Mouse (Mus musculus) urinary bladder, adult 18-20 months (tissue): ENCODE results near the gene Arhgef19.

Experiments
- DNase-seq, 2 experiments: peaks; one replicate each; pipeline ENCODE4 v3.0.0; 2022; ENCODE audit warnings: low spot score in 2 of 2, mixed read lengths in 2 of 2

Arhgef19 gene

GRCm38 (mm10) chr4:141239388-141240125, at the start of gene Arhgef19:
Gene Arhgef19, plus strand, starts transcription at chr4:141239499.
- peak; percentile 87 to 94 for DNase-seq

- no peak for DNase-seq
Measured at GRCm38 (mm10) chr4:141191294-141191693, 48.0 kb upstream of the Arhgef19 start.

GRCm38 (mm10) chr4:141194553-141194952, 44.7 kb upstream of the Arhgef19 start:
- DNase-seq = no peak

GRCm38 (mm10) chr4:141196981-141197685, 42.2 kb upstream of the Arhgef19 start:
- DNase-seq = no peak

GRCm38 (mm10) chr4:141197686-141198035, 41.6 kb upstream of the Arhgef19 start:
- DNase-seq = no peak

- no peak for DNase-seq
Measured at GRCm38 (mm10) chr4:141200906-141201305, 38.4 kb upstream of the Arhgef19 start.

- no peak for DNase-seq
Measured at GRCm38 (mm10) chr4:141202192-141202591, 37.1 kb upstream of the Arhgef19 start.

- DNase-seq = peak in 1 of 2 experiments; percentile 34
Measured at GRCm38 (mm10) chr4:141204580-141205061, 34.7 kb upstream of the Arhgef19 start.

GRCm38 (mm10) chr4:141207081-141207480, 32.2 kb upstream of the Arhgef19 start:
- no peak for DNase-seq

GRCm38 (mm10) chr4:141210524-141211219, 28.6 kb upstream of the Arhgef19 start:
- no peak for DNase-seq

- no peak for DNase-seq
Measured at GRCm38 (mm10) chr4:141211646-141212045, 27.7 kb upstream of the Arhgef19 start.

- DNase-seq = no peak
Measured at GRCm38 (mm10) chr4:141212892-141213291, 26.4 kb upstream of the Arhgef19 start.

GRCm38 (mm10) chr4:141213342-141213741, 26.0 kb upstream of the Arhgef19 start:
- DNase-seq = no peak

- DNase-seq = peak; percentile 91 to 92
Measured at GRCm38 (mm10) chr4:141213770-141214336, 25.4 kb upstream of the Arhgef19 start, which contains the start of gene Rsg1. Gene Rsg1, plus strand, starts transcription at chr4:141213956.

- no peak for DNase-seq
Measured at GRCm38 (mm10) chr4:141214337-141214851, 24.9 kb upstream of the Arhgef19 start.

- no peak for DNase-seq
Measured at GRCm38 (mm10) chr4:141219583-141220213, 19.6 kb upstream of the Arhgef19 start.

- no peak for DNase-seq
Measured at GRCm38 (mm10) chr4:141221848-141222247, 17.5 kb upstream of the Arhgef19 start.

- no peak for DNase-seq
Measured at GRCm38 (mm10) chr4:141222752-141223151, 16.5 kb upstream of the Arhgef19 start.

- DNase-seq = no peak
Measured at GRCm38 (mm10) chr4:141228687-141229086, 10.6 kb upstream of the Arhgef19 start.

- DNase-seq = no peak
Measured at GRCm38 (mm10) chr4:141233196-141233595, 6.1 kb upstream of the Arhgef19 start.

GRCm38 (mm10) chr4:141235537-141236111, 3.7 kb upstream of the Arhgef19 start:
- no peak for DNase-seq
